Mouse (Mus musculus): ENCODE results near the gene Nckap5l. TPM values are rescaled to one million over a fixed set of nuclear protein-coding genes. Genes with fewer than 3 reads are reported as not detected.

The Nckap5l gene
- polyA plus RNA-seq, 1 experiment from 2014 or later, result 11.6 TPM

GRCm38 (mm10) chr15:99423131-99423530 lies 34.4 kb downstream of the Nckap5l start:
- Histone ChIP-seq H3K4me1 (peaks cover 31% of the 10 kb centered on the region), H3K36me3 (peaks cover 43% of the 10 kb centered on the region), H3K4me2 (no peak overlapping the region), H3K9me3 (no peaks in the 10 kb centered on the region), H3K9ac (no peak overlapping the region), H3K27ac (no peak overlapping the region), H3K4me3 (no peak overlapping the region), H3K27me3 (no peaks in the 10 kb centered on the region)
- ATAC-seq (ENCODE audit: borderline replicate concordance, extremely low read depth, low FRiP score, low TSS enrichment), result no peak
- 84% methylated on average over 10 of the region's 10 CpGs for WGBS

GRCm38 (mm10) chr15:99422551-99422950 lies 35.0 kb downstream of the Nckap5l start:
- peaks cover 36% of the 10 kb centered on the region for H3K4me1 ChIP-seq

GRCm38 (mm10) chr15:99421676-99422075 lies 35.9 kb downstream of the Nckap5l start:
- WGBS, result 65% methylated on average over 8 of the region's 8 CpGs
- Histone ChIP-seq H3K36me3 (peaks cover 30% of the 10 kb centered on the region), H3K4me1 (peaks cover 41% of the 10 kb centered on the region)

More at GRCm38 (mm10) chr15:99422551-99422950, 35.0 kb downstream of the Nckap5l start:
- H3K9me3 ChIP-seq, result no peaks in the 10 kb centered on the region
- peaks cover 37% of the 10 kb centered on the region for H3K36me3 ChIP-seq
- H3K27ac ChIP-seq, result no peak overlapping the region
- H3K4me3 ChIP-seq, result no peak overlapping the region
- 90% methylated on average over 23 of the region's 23 CpGs for WGBS
- H3K4me2 ChIP-seq, result no peak overlapping the region
- no peaks in the 10 kb centered on the region for H3K27me3 ChIP-seq
- no peak overlapping the region for H3K9ac ChIP-seq
- ATAC-seq (ENCODE audit: borderline replicate concordance, extremely low read depth, low FRiP score, low TSS enrichment), result no peak

GRCm38 (mm10) chr15:99421152-99421551 lies 36.4 kb downstream of the Nckap5l start:
- Histone ChIP-seq H3K9ac (no peak overlapping the region), H3K9me3 (no peaks in the 10 kb centered on the region), H3K4me2 (peak overlapping the region; percentile 51), H3K27ac (peak overlapping the region; percentile 98), H3K4me3 (peak overlapping the region; percentile 15; the same call in 1 of the 2 replicates), H3K4me1 (peaks cover 45% of the 10 kb centered on the region), H3K36me3 (peaks cover 24% of the 10 kb centered on the region), H3K27me3 (no peaks in the 10 kb centered on the region)
- peak; percentile 16; the same call in 1 of the 2 replicates for ATAC-seq (ENCODE audit: borderline replicate concordance, extremely low read depth, low FRiP score, low TSS enrichment)
- 51% methylated on average over 9 of the region's 9 CpGs for WGBS

More at GRCm38 (mm10) chr15:99421676-99422075, 35.9 kb downstream of the Nckap5l start:
- peak overlapping the region; percentile 98 for H3K27ac ChIP-seq
- no peak overlapping the region for H3K4me3 ChIP-seq
- no peaks in the 10 kb centered on the region for H3K27me3 ChIP-seq
- no peak overlapping the region for H3K9ac ChIP-seq
- peak overlapping the region; percentile 51; the same call in 1 of the 2 replicates for H3K4me2 ChIP-seq
- ATAC-seq (ENCODE audit: borderline replicate concordance, extremely low read depth, low FRiP score, low TSS enrichment), result no peak
- H3K9me3 ChIP-seq, result no peaks in the 10 kb centered on the region

- ATAC-seq (ENCODE audit: borderline replicate concordance, extremely low read depth, low FRiP score, low TSS enrichment), result peak; percentile 74
- Histone ChIP-seq H3K4me3 (peak overlapping the region; percentile 15; the same call in 1 of the 2 replicates), H3K27me3 (no peaks in the 10 kb centered on the region), H3K9me3 (no peaks in the 10 kb centered on the region), H3K36me3 (peaks cover 20% of the 10 kb centered on the region), H3K27ac (peak overlapping the region; percentile 98), H3K4me1 (peaks cover 47% of the 10 kb centered on the region), H3K9ac (peak overlapping the region; percentile 20; the same call in 1 of the 2 replicates), H3K4me2 (peak overlapping the region; percentile 51)
- WGBS, result 2% methylated on average over 12 of the region's 12 CpGs
Measured at GRCm38 (mm10) chr15:99420521-99421014, 37.0 kb downstream of the Nckap5l start.

GRCm38 (mm10) chr15:99420101-99420500 lies 37.4 kb downstream of the Nckap5l start:
- Histone ChIP-seq H3K9me3 (no peaks in the 10 kb centered on the region), H3K27ac (peak overlapping the region; percentile 98), H3K4me2 (peak overlapping the region; percentile 51), H3K27me3 (no peaks in the 10 kb centered on the region), H3K4me3 (peak overlapping the region; percentile 15; the same call in 1 of the 2 replicates), H3K4me1 (peaks cover 47% of the 10 kb centered on the region), H3K9ac (peak overlapping the region; percentile 20; the same call in 1 of the 2 replicates), H3K36me3 (peaks cover 16% of the 10 kb centered on the region)
- WGBS, result 5% methylated on average over 5 of the region's 5 CpGs
- ATAC-seq (ENCODE audit: borderline replicate concordance, extremely low read depth, low FRiP score, low TSS enrichment), result no peak

- no peak for ATAC-seq (ENCODE audit: borderline replicate concordance, extremely low read depth, low FRiP score, low TSS enrichment)
Measured at GRCm38 (mm10) chr15:99417692-99418271, 39.8 kb downstream of the Nckap5l start.

GRCm38 (mm10) chr15:99416957-99417356 lies 40.6 kb downstream of the Nckap5l start:
- H3K36me3 ChIP-seq, result peaks cover 4% of the 10 kb centered on the region; the same call in 1 of the 2 replicates
- peak overlapping the region; percentile 39 for H3K4me2 ChIP-seq
- H3K27me3 ChIP-seq, result no peaks in the 10 kb centered on the region
- no peak for ATAC-seq (ENCODE audit: borderline replicate concordance, extremely low read depth, low FRiP score, low TSS enrichment)
- H3K4me1 ChIP-seq, result peaks cover 45% of the 10 kb centered on the region
- H3K9me3 ChIP-seq, result no peaks in the 10 kb centered on the region
- no peak overlapping the region for H3K27ac ChIP-seq
- no peak overlapping the region for H3K9ac ChIP-seq
- H3K4me3 ChIP-seq, result no peak overlapping the region
- WGBS, result 22% methylated on average over 4 of the region's 4 CpGs

More at GRCm38 (mm10) chr15:99417692-99418271, 39.8 kb downstream of the Nckap5l start:
- H3K9me3 ChIP-seq, result no peaks in the 10 kb centered on the region
- no peaks in the 10 kb centered on the region for H3K27me3 ChIP-seq
- H3K9ac ChIP-seq, result no peak overlapping the region
- H3K27ac ChIP-seq, result peak overlapping the region; percentile 37
- H3K4me3 ChIP-seq, result no peak overlapping the region
- H3K36me3 ChIP-seq, result peaks cover 11% of the 10 kb centered on the region
- WGBS, result 16% methylated on average over 17 of the region's 17 CpGs
- peaks cover 47% of the 10 kb centered on the region for H3K4me1 ChIP-seq
- H3K4me2 ChIP-seq, result no peak overlapping the region

- WGBS, result 12% methylated on average over 13 of the region's 13 CpGs
- no peak overlapping the region for H3K4me3 ChIP-seq
- no peak overlapping the region for H3K27ac ChIP-seq
- H3K9ac ChIP-seq, result no peak overlapping the region
- H3K9me3 ChIP-seq, result no peaks in the 10 kb centered on the region
- ATAC-seq (ENCODE audit: borderline replicate concordance, extremely low read depth, low FRiP score, low TSS enrichment), result no peak
- peaks cover 39% of the 10 kb centered on the region for H3K4me1 ChIP-seq
- H3K36me3 ChIP-seq, result no peaks in the 10 kb centered on the region
- no peaks in the 10 kb centered on the region for H3K27me3 ChIP-seq
- peak overlapping the region; percentile 39 for H3K4me2 ChIP-seq
Measured at GRCm38 (mm10) chr15:99416348-99416882, 41.1 kb downstream of the Nckap5l start.

GRCm38 (mm10) chr15:99415793-99416192 lies 41.8 kb downstream of the Nckap5l start:
- 22% methylated on average over 2 of the region's 2 CpGs for WGBS
- Histone ChIP-seq H3K4me2 (no peak overlapping the region), H3K4me1 (peaks cover 33% of the 10 kb centered on the region), H3K27me3 (no peaks in the 10 kb centered on the region), H3K4me3 (no peak overlapping the region), H3K27ac (no peak overlapping the region), H3K9ac (no peak overlapping the region), H3K9me3 (no peaks in the 10 kb centered on the region), H3K36me3 (no peaks in the 10 kb centered on the region)
- no peak for ATAC-seq (ENCODE audit: borderline replicate concordance, extremely low read depth, low FRiP score, low TSS enrichment)

GRCm38 (mm10) chr15:99411747-99412146 lies 45.8 kb downstream of the Nckap5l start:
- no peak overlapping the region for H3K27ac ChIP-seq
- 51% methylated on average over 14 of the region's 14 CpGs for WGBS
- no peak overlapping the region for H3K4me3 ChIP-seq
- peaks cover 6% of the 10 kb centered on the region for H3K4me1 ChIP-seq
- no peaks in the 10 kb centered on the region for H3K9me3 ChIP-seq
- no peaks in the 10 kb centered on the region for H3K27me3 ChIP-seq
- H3K36me3 ChIP-seq, result peaks cover 39% of the 10 kb centered on the region
- no peak overlapping the region for H3K9ac ChIP-seq
- ATAC-seq (ENCODE audit: borderline replicate concordance, extremely low read depth, low FRiP score, low TSS enrichment), result no peak
- no peak overlapping the region for H3K4me2 ChIP-seq

- H3K4me1 ChIP-seq, result no peaks in the 10 kb centered on the region
- peaks cover 68% of the 10 kb centered on the region for H3K36me3 ChIP-seq
- no peak overlapping the region for H3K9ac ChIP-seq
- no peaks in the 10 kb centered on the region for H3K9me3 ChIP-seq
- no peak overlapping the region for H3K4me3 ChIP-seq
- 82% methylated on average over 9 of the region's 9 CpGs for WGBS
- H3K27me3 ChIP-seq, result no peaks in the 10 kb centered on the region
- no peak overlapping the region for H3K4me2 ChIP-seq
- H3K27ac ChIP-seq, result no peak overlapping the region
- ATAC-seq (ENCODE audit: borderline replicate concordance, extremely low read depth, low FRiP score, low TSS enrichment), result no peak
Measured at GRCm38 (mm10) chr15:99408845-99409244, 48.7 kb downstream of the Nckap5l start.

All from lung, embryonic 15.5 days (tissue).